7 mouse cellular contexts compared by ENCODE assay signal in the genomic region with DNA sequence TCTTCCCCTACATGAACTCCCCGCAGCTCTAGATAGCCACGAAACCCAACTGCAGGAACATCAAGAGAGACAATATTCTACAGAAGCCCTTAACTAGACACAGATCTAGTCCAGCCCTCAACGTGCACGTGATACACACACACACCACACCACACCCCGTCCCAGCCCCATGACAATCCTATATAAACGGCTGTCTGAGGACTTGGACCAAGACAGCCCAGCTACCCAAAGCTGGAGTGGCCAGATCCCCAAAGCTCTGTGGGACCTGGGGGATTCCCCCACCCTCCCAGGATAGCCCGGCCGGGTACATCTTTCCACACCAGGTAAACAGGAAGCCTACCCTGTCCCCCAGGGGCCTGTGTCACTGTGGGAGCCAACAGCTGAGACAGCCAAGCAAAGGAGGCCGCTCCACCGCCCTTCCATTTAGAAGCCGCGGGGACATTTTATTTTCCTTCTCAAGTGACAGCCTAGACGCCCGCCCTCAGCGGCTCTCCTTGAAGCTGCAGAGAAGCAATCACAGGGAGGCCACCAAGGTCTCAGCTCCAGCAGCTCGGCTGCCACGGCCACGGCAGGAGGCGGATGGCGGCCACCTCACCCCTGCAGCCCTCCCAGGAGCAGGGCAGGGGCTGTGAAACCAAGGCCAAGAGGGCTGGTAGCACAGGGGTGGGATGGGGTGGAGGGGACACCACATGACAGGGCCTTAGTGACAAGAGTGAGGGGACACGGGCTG. TPM values are rescaled to one million over a fixed set of nuclear protein-coding genes. Genes with fewer than 3 reads are reported as not detected.
DNase-seq lines count a peak whose midpoint lies in the region; ATAC-seq and TF ChIP-seq lines count a peak whose summit lies in the region.

No protein-coding gene starts in this region.

- H3K36me3 ChIP-seq in E14TG2a.4 (ENCODE audit: insufficient read depth, low read length) = peaks cover 24% of the 10 kb centered on the region
- peaks cover 5% of the 10 kb centered on the region; the same call in 1 of the 2 replicates for H3K36me3 ChIP-seq in intestine, embryonic 14.5 days (ENCODE audit: control insufficient read depth, insufficient read depth, low read length)

- DNase-seq in adrenal gland, adult 2 months = peak; percentile 86
- peak; percentile 85 for DNase-seq in gastrocnemius, adult 2 months
- DNase-seq in intestine, embryonic 14.5 days (ENCODE audit: low spot score) = no peak
- DNase-seq in lung, postnatal 14 days = peak; percentile 49
- peak; percentile 58 for DNase-seq in spleen, adult 12 weeks (ENCODE audit: low spot score)

- H3K4me2 ChIP-seq in intestine, embryonic 14.5 days (ENCODE audit: low read length) = peak overlapping the region; percentile 39

- intact Hi-C loops in gastrocnemius, adult 2 months (cut with DNase I) = loop anchor here (2.0 kb wide), 1 partner anchor 16 kb away; no protein-coding TSS in a partner anchor

- peak overlapping the region; percentile 93 for H3K27ac ChIP-seq in gastrocnemius, adult 2 months
- peak overlapping the region; percentile 64 for H3K27ac ChIP-seq in intestine, embryonic 14.5 days (ENCODE audit: low read depth)

- no peak overlapping the region for H3K9ac ChIP-seq in intestine, embryonic 14.5 days (ENCODE audit: low read length)

- peak; percentile 47; the same call in 1 of the 2 replicates for ATAC-seq in intestine, embryonic 14.5 days (replicated peaks; ENCODE audit: low FRiP score, low TSS enrichment, low read depth)
- no peak for ATAC-seq in erythroid progenitor cell, adult 5-6 weeks (replicated peaks; ENCODE audit: low FRiP score, poor library complexity, severe bottlenecking)

- H3K4me1 ChIP-seq in E14TG2a.4 (replicated peaks; ENCODE audit: low read depth, low read length) = peaks cover 99% of the 10 kb centered on the region
- H3K4me1 ChIP-seq in intestine, embryonic 14.5 days (replicated peaks; ENCODE audit: control insufficient read depth, insufficient read depth, low read length) = peaks cover 71% of the 10 kb centered on the region

- no peaks in the 10 kb centered on the region for H3K9me3 ChIP-seq in E14TG2a.4 (ENCODE audit: low read length)
- no peaks in the 10 kb centered on the region for H3K9me3 ChIP-seq in intestine, embryonic 14.5 days (ENCODE audit: control insufficient read depth, low read length)

- no peaks in the 10 kb centered on the region for H3K27me3 ChIP-seq in E14TG2a.4 (ENCODE audit: insufficient read depth, low read length)
- no peaks in the 10 kb centered on the region for H3K27me3 ChIP-seq in intestine, embryonic 14.5 days (replicated peaks; ENCODE audit: control insufficient read depth, insufficient read depth, low read length)

- TF ChIP-seq CTCF in E14TG2a.4 (conservative IDR thresholded peaks at IDR 0.05; ENCODE audit: low read length) = no peak
- no peak for TF ChIP-seq CTCF in gastrocnemius, adult 2 months (IDR thresholded peaks at IDR 0.05)

- peak overlapping the region; percentile 62 for H3K4me3 ChIP-seq in E14TG2a.4 (replicated peaks; ENCODE audit: low read length)
- H3K4me3 ChIP-seq in gastrocnemius, adult 2 months = peak overlapping the region; percentile 65
- no peak overlapping the region for H3K4me3 ChIP-seq in intestine, embryonic 14.5 days (ENCODE audit: low read depth, low read length)

- WGBS in intestine, embryonic 14.5 days = 12% methylated on average over 21 of the region's 21 CpGs

RNA-seq across cellular contexts. Expression of a gene that starts 20.6 kb away (rescaled TPM):
- total RNA-seq in adrenal gland, adult 2 months (2021) = 100 to 1,000 TPM; 149 to 340 TPM
- 183 and 229 TPM in 2 replicates for polyA plus RNA-seq in adrenal gland, adult 2 months (2012; rRNA removed)
- 100 to 1,000 TPM; 123 to 153 TPM for total RNA-seq in gastrocnemius, adult 2 months (2021)
- 26.1 and 27.5 TPM in 2 replicates for polyA plus RNA-seq in intestine, embryonic 14.5 days (2014; fragmentation: Nextera tagmentation; extraction: Ambion mirVana)
- total RNA-seq in erythroid progenitor cell, adult 5-6 weeks (2015; ENCODE audit: low replicate concordance) = 10.5 and 37.3 TPM in 2 replicates
- total RNA-seq in erythroid progenitor cell, adult 5-6 weeks (2017; ENCODE audit: low replicate concordance) = 0.91 and 2.6 TPM in 2 replicates
